Mouse (Mus musculus) ES-E14 (cell line): Measurements from ENCODE around the gene Pif1. TPM values are rescaled to one million over a fixed set of nuclear protein-coding genes. Genes with fewer than 3 reads are reported as not detected.

ENCODE experiments used
- DNase-seq: peaks from one replicate; pipeline ENCODE4 v3.0.0-alpha.2; 2013; ENCODE audit warnings: low read depth, low spot score
- H3K27ac ChIP-seq: 2 replicates; pipeline ENCODE4 v1.5.1; 2012; ENCODE audit warnings: low read depth, mild to moderate bottlenecking, low read length, moderate library complexity, mixed read lengths; ENCODE audit not compliant: poor library complexity, insufficient read depth, severe bottlenecking
- H3K36me3 ChIP-seq: 2 replicates; pipeline ENCODE4 v1.6.1; 2012; ENCODE audit warnings: mild to moderate bottlenecking, low read length, moderate library complexity, mixed read lengths; ENCODE audit not compliant: control insufficient read depth, poor library complexity, insufficient read depth, severe bottlenecking
- H3K4me1 ChIP-seq, 2 experiments: fragments of 150-350 bp in 1 of 2; sonication (generic) in 1 of 2; 2 replicates each; pipeline ENCODE4 v1.6.1; 2012; ENCODE audit warnings: low read length in 2 of 2, mild to moderate bottlenecking in 1 of 2, mixed read lengths in 1 of 2; ENCODE audit not compliant: control insufficient read depth in 2 of 2, insufficient read depth in 2 of 2, poor library complexity in 1 of 2
- H3K4me3 ChIP-seq, 2 experiments: fragments of 150-350 bp in 1 of 2; sonication (generic) in 1 of 2; 2 replicates each; pipeline ENCODE4 v1.5.1; 2012; ENCODE audit warnings: low read length in 2 of 2, low read depth in 1 of 2, mild to moderate bottlenecking in 1 of 2, mixed read lengths in 1 of 2; ENCODE audit not compliant: insufficient read depth in 1 of 2, poor library complexity in 1 of 2, severe bottlenecking in 1 of 2
- H3K9ac ChIP-seq: 2 replicates; pipeline ENCODE4 v1.6.1; 2012; ENCODE audit warnings: low read depth, mild to moderate bottlenecking, low read length, mixed read lengths; ENCODE audit not compliant: poor library complexity, insufficient read depth, severe bottlenecking
- H3K9me3 ChIP-seq: fragments of 150-350 bp; sonication (generic); 2 replicates; pipeline ENCODE4 v1.6.1; 2012; ENCODE audit warnings: low read depth, mild to moderate bottlenecking, low read length; ENCODE audit not compliant: control insufficient read depth, insufficient read depth
- CHD2 ChIP-seq: IDR thresholded peaks from 2 replicates; pipeline ENCODE4 v1.6.1; 2014; ENCODE audit warnings: mild to moderate bottlenecking, low read depth, low read length, inconsistent platforms
- HCFC1 ChIP-seq: IDR thresholded peaks from 2 replicates; pipeline ENCODE4 v1.6.1; 2012; ENCODE audit warnings: low read length, inconsistent platforms, borderline replicate concordance; ENCODE audit not compliant: insufficient read depth
- MAFK ChIP-seq: IDR thresholded peaks from 2 replicates; pipeline ENCODE4 v1.6.1; 2014; ENCODE audit warnings: mild to moderate bottlenecking, low read depth, low read length, inconsistent platforms; ENCODE audit not compliant: insufficient read depth
- ZC3H11A ChIP-seq: IDR thresholded peaks from 2 replicates; pipeline ENCODE4 v1.6.1; 2012; ENCODE audit warnings: low read depth, mild to moderate bottlenecking, inconsistent platforms, low read length, borderline replicate concordance
- ZNF384 ChIP-seq: IDR thresholded peaks from 2 replicates; pipeline ENCODE4 v1.6.1; 2012; ENCODE audit warnings: low read depth, low read length, inconsistent platforms
- in situ Hi-C, 2 experiments: fragments of 600-800 bp; cut with MboI; formaldehyde crosslinking; loops; one replicate each; pipeline ENCODE4 v1.15.1; 2025; ENCODE audit warnings: low sequenced_read_pairs in 2 of 2, inconsistent platforms in 1 of 2; ENCODE audit not compliant: unreplicated experiment in 2 of 2
- total RNA-seq: library from RNA; depleted of rRNA; stranded (reverse); fragments of 300-350 nt; gene quantifications from 2 replicates; pipeline ENCODE4 v1.2.3, GENCODE M21; 2012

Pif1 gene
- total RNA-seq, 1 experiment = 31.8 TPM

DNA sequence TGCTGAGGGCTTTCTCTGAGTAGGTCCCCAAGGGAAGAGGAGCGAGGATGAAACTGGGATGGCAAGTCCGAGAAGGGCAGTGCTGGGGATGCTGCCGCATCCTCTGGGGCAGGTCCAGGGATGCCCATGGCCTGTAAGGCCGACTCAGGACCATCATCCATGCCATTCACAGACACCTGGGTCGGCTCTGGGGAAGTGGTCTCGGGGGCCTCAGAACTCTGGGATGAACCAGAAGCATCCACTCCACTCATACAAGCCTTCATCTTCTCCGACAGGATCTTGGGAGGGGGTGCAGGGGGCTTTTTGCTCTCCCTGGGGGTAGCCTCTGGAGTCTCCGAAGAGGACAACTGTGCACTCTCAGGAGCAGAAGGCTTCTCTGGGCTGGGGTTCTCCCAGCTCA, 30.6 kb upstream of the Pif1 start:
- TF ChIP-seq ZNF384 (no peak), HCFC1 (no peak), CHD2 (no peak), ZC3H11A (no peak), MAFK (no peak)
- H3K27ac ChIP-seq = no peak overlapping the region
- in situ Hi-C loops = no loop called here

DNA sequence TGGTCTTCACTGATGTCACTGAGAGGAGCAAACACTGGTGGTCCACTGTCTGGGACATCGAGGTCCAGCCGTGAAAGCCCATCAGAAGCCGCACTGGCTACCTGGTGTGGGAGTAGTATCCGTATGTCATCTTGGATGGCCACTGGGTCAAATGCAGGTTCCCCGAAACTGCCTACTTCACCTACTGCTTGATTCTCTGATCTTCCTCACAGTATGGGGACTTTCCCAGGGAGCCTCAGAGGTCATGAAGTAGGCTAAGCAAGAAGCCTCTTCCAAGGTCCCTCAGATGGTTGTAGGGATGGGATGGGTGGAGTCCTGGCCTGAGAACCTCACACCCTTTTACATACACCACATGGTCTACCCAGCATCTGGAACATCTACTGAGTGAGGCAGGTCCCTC, 30.0 kb upstream of the Pif1 start:
- in situ Hi-C loops = no loop called here
- no peak for DNase-seq
- H3K27ac ChIP-seq = no peak overlapping the region
- H3K9me3 ChIP-seq = no peaks in the 10 kb centered on the region
- H3K36me3 ChIP-seq = no peaks in the 10 kb centered on the region
- no peak for TF ChIP-seq CHD2
- no peak for TF ChIP-seq ZNF384
- no peak overlapping the region for H3K4me3 ChIP-seq
- H3K4me1 ChIP-seq = peaks cover 2 to 3% of the 10 kb centered on the region in 2 experiments; a peak in 1 of 4 replicates
- no peak overlapping the region for H3K9ac ChIP-seq

More for the DNA sequence above, 30.6 kb upstream of the Pif1 start:
- Histone ChIP-seq H3K4me1 (peaks cover 2% of the 10 kb centered on the region in 2 experiments; a peak in 1 of 4 replicates), H3K9ac (no peak overlapping the region), H3K36me3 (no peaks in the 10 kb centered on the region), H3K4me3 (no peak overlapping the region), H3K9me3 (no peaks in the 10 kb centered on the region)
- no peak for DNase-seq

DNA sequence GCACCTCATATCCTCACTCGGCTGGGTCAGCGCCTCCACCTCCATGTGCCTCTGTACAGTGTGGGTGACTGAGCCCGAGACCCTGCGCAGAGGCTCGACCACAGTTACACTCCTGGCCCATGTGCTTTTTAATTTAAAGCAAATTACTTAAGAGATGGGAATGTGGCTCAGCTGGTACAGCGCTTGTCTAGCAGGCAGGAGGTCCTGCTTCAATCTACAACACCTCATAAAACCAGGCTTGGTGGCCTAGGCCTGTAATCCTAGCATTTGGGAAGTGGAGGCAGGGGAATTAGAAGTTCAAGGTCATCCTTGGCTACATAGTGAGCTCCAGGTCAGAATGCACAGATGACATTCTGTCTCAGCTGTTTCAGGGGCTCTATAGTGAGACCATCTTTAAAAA, 28.2 kb upstream of the Pif1 start:
- TF ChIP-seq HCFC1 (no peak), MAFK (no peak), ZNF384 (no peak), CHD2 (no peak), ZC3H11A (no peak)
- in situ Hi-C loops = no loop called here

DNA sequence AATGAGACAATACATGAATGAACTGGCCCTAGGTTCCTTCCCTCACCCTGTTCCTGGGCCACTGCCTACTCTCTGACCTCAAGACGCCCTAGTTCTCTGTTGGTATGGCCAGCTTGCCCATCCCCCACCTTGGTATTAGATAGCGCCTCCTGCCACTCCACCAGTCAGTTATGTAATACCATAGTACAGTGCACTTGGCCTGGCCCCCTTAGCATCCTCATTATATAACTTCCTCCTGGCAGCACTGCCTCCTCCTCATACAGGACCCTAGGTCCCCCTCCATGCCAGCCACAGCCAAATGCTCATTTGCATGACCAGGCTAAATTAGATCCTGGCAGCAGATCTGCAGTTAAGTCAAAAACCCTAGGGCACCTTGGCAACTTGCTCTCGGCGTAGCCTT, 25.9 kb upstream of the Pif1 start:
- Histone ChIP-seq H3K4me3 (no peak overlapping the region), H3K9me3 (no peaks in the 10 kb centered on the region), H3K27ac (no peak overlapping the region), H3K4me1 (peaks cover 2% of the 10 kb centered on the region in 2 experiments; a peak in 1 of 4 replicates), H3K36me3 (no peaks in the 10 kb centered on the region), H3K9ac (no peak overlapping the region)
- TF ChIP-seq HCFC1 = no peak
- TF ChIP-seq CHD2 = no peak
- TF ChIP-seq MAFK = no peak
- in situ Hi-C loops = no loop called here
- no peak for DNase-seq

More for the DNA sequence above, 28.2 kb upstream of the Pif1 start:
- Histone ChIP-seq H3K27ac (no peak overlapping the region), H3K9ac (no peak overlapping the region), H3K36me3 (no peaks in the 10 kb centered on the region), H3K4me3 (no peak overlapping the region), H3K9me3 (no peaks in the 10 kb centered on the region), H3K4me1 (peaks cover 2 to 5% of the 10 kb centered on the region in 2 experiments; a peak in 1 of 4 replicates)
- no peak for DNase-seq

DNA sequence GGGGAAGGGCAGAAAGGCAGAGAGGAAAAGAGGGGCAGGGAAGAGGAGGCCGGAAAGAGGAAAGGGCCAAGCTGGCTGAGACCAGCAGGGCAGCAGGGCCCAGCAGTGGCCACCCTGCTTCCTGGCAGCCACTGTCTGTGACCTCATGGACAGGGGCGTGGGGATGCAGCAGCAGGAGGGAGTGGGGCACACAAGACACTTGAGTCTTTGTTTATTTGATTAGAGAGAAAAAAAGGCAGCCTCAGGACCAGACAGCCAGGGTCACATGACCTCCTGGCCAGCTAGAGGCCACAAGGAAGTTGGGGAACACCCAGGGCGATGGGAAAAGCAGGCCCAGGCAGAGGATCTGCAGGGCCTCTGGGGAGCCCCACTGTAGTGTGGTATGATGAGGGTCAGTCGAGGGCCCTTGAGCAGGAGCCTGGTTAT, 24.9 kb upstream of the Pif1 start:
- in situ Hi-C loops = no loop called here
- H3K4me3 ChIP-seq = no peak overlapping the region
- no peaks in the 10 kb centered on the region for H3K36me3 ChIP-seq
- no peaks in the 10 kb centered on the region for H3K9me3 ChIP-seq
- no peak overlapping the region for H3K9ac ChIP-seq
- TF ChIP-seq ZC3H11A = no peak
- no peak for TF ChIP-seq HCFC1
- no peak for TF ChIP-seq ZNF384
- no peak for TF ChIP-seq CHD2
- no peak for TF ChIP-seq MAFK
- no peak for DNase-seq
- no peak overlapping the region for H3K27ac ChIP-seq
- peaks cover 2% of the 10 kb centered on the region in 2 experiments; a peak in 1 of 4 replicates for H3K4me1 ChIP-seq
